Mouse (Mus musculus): ENCODE data around the gene Mylip. TPM values are rescaled to one million over a fixed set of nuclear protein-coding genes. Genes with fewer than 3 reads are reported as not detected.

Gene Mylip
- polyA plus RNA-seq, 2 experiments: 10.9 to 29.6 TPM

DNA sequence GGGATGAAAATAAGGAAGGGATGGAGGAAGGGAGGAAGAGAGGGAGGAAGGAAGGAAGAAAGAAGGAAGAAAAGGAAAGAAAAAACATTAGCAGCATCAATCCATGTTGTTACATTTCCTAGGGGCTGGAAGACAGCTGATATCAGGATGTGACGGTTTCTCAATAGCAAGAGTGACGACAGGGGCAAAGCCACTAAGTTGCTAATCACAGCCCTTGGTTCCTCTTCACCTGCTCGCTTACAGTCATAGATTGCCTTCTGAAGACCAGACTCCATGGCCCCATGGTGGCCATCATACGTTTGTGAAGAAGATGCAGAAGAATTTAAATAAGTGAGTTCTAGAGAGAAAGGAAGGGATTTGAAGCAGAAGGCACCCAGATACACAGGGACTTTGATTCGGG is 38.1 kb upstream of the Mylip start:
- WGBS: 78% methylated on average over 5 of the region's 5 CpGs
- H3K27me3 ChIP-seq (ENCODE audit: control insufficient read depth, insufficient read depth, low read length): no peaks in the 10 kb centered on the region
- no peak for ATAC-seq (ENCODE audit: low FRiP score, low read depth)
- no peak overlapping the region for H3K27ac ChIP-seq (replicated peaks; ENCODE audit: low read depth, low read length)
- no peaks in the 10 kb centered on the region for H3K36me3 ChIP-seq (ENCODE audit: control insufficient read depth, insufficient read depth, low read length)
- DNase-seq (ENCODE audit: low spot score): no peak
- no peak overlapping the region for H3K4me3 ChIP-seq (replicated peaks; ENCODE audit: low read length)
- no peak overlapping the region for H3K4me2 ChIP-seq (replicated peaks; ENCODE audit: low read depth, low read length, severe bottlenecking)
- H3K9me3 ChIP-seq (ENCODE audit: control insufficient read depth, low read length): no peaks in the 10 kb centered on the region
- no peak overlapping the region for H3K9ac ChIP-seq (ENCODE audit: low read depth, low read length, severe bottlenecking)
- no peak for TF ChIP-seq POLR2A (IDR thresholded peaks at IDR 0.05; ENCODE audit: borderline replicate concordance, extremely low read depth, insufficient read depth, insufficient read length)
- H3K4me1 ChIP-seq (ENCODE audit: control insufficient read depth, insufficient read depth, low read length): 0 out of 2 replicates have a peak, but pooled peaks cover 2% of the 10 kb centered on the region

DNA sequence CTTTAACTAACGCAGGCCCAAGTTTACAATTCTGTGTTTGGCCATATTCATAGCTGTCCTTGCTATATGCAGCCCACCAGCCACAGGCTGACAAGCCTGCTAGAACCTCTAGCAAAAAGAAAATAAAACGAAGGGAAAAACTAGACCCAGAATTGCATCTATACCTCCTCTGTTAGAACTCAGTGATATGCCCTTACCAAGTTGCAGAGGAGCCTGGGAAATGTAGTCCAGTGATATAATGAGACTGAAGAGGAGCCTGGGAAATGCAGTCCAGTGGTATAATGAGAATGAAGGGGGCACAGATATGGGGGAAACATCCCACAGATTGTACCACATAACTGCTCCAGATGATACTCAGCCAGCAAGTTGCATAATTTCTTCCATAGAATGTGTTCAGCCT is 34.7 kb upstream of the Mylip start:
- DNase-seq (ENCODE audit: low spot score) (no peak), ATAC-seq (ENCODE audit: low FRiP score, low read depth) (no peak)
- Histone ChIP-seq H3K9me3 (ENCODE audit: control insufficient read depth, low read length) (no peaks in the 10 kb centered on the region), H3K36me3 (ENCODE audit: control insufficient read depth, insufficient read depth, low read length) (no peaks in the 10 kb centered on the region), H3K4me1 (ENCODE audit: control insufficient read depth, insufficient read depth, low read length) (no peaks in the 10 kb centered on the region), H3K27ac (replicated peaks; ENCODE audit: low read depth, low read length) (no peak overlapping the region), H3K4me3 (replicated peaks; ENCODE audit: low read length) (no peak overlapping the region), H3K4me2 (replicated peaks; ENCODE audit: low read depth, low read length, severe bottlenecking) (no peak overlapping the region), H3K9ac (ENCODE audit: low read depth, low read length, severe bottlenecking) (no peak overlapping the region), H3K27me3 (ENCODE audit: control insufficient read depth, insufficient read depth, low read length) (no peaks in the 10 kb centered on the region)
- WGBS: 87% methylated on average over 2 of the region's 2 CpGs
- TF ChIP-seq POLR2A (IDR thresholded peaks at IDR 0.05; ENCODE audit: borderline replicate concordance, extremely low read depth, insufficient read depth, insufficient read length): no peak

DNA sequence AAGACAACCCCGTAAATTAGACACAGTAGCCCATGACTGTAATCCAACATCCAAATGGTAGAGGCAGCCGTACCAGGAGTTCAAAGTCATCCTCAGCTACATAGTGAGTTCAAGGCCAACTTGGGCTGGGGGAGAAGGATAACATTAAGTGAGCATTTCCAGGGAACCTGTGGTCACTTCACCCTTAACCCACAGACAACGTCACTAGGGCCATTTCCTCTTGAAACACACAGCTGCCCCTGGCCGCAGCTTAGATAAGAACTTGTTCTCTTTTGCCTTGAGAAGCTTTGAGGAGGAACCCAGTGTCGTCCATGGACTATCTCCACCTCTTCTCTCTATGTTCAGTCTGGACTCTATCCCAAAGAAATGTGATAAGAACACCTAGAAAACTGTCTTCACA is 31.3 kb upstream of the Mylip start:
- WGBS: 87% methylated on average over 5 of the region's 5 CpGs
- H3K4me1 ChIP-seq (ENCODE audit: control insufficient read depth, insufficient read depth, low read length): no peaks in the 10 kb centered on the region
- H3K27ac ChIP-seq (replicated peaks; ENCODE audit: low read depth, low read length): no peak overlapping the region
- H3K27me3 ChIP-seq (ENCODE audit: control insufficient read depth, insufficient read depth, low read length): no peaks in the 10 kb centered on the region
- H3K9ac ChIP-seq (ENCODE audit: low read depth, low read length, severe bottlenecking): no peak overlapping the region
- DNase-seq (ENCODE audit: low spot score) (no peak), ATAC-seq (ENCODE audit: low FRiP score, low read depth) (no peak)
- no peak for TF ChIP-seq POLR2A (IDR thresholded peaks at IDR 0.05; ENCODE audit: borderline replicate concordance, extremely low read depth, insufficient read depth, insufficient read length)
- no peak overlapping the region for H3K4me2 ChIP-seq (replicated peaks; ENCODE audit: low read depth, low read length, severe bottlenecking)
- no peaks in the 10 kb centered on the region for H3K9me3 ChIP-seq (ENCODE audit: control insufficient read depth, low read length)
- no peak overlapping the region for H3K4me3 ChIP-seq (replicated peaks; ENCODE audit: low read length)
- no peaks in the 10 kb centered on the region for H3K36me3 ChIP-seq (ENCODE audit: control insufficient read depth, insufficient read depth, low read length)

DNA sequence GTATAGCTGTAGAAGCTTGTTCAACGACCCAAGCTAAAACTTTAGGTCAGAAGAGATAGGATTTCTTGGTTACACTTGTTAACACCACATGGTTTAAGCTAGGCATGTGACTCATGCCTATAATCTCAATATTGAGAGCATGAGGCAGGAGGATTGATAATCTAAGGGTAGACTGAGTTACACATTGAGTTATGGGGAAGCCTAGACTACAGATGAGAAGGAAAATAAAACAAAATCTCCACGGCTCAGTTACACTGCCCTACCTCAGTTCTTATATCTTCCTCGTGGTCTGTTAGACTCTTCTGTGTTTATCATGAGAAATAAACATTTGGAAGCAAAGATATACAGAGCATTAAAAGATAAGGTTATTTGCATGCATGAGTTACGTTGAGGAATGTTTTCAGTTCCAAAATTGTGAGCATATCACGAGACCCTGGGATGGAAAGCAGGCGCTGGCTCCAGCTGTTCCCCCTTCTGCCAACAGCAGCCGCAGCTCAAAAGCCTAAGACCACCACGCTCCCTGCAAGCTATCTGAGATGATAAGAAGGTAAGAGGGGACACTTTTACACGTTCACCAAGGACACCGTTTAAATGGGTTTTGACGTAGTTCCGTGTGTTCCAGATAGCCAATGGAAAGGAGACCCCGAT is 30.7 kb upstream of the Mylip start:
- no peaks in the 10 kb centered on the region for H3K27me3 ChIP-seq (ENCODE audit: control insufficient read depth, insufficient read depth, low read length)
- H3K4me2 ChIP-seq (replicated peaks; ENCODE audit: low read depth, low read length, severe bottlenecking): no peak overlapping the region
- ATAC-seq (ENCODE audit: low FRiP score, low read depth) (no peak), DNase-seq (ENCODE audit: low spot score) (no peak)
- TF ChIP-seq POLR2A (IDR thresholded peaks at IDR 0.05; ENCODE audit: borderline replicate concordance, extremely low read depth, insufficient read depth, insufficient read length): no peak
- no peaks in the 10 kb centered on the region for H3K36me3 ChIP-seq (ENCODE audit: control insufficient read depth, insufficient read depth, low read length)
- no peak overlapping the region for H3K9ac ChIP-seq (ENCODE audit: low read depth, low read length, severe bottlenecking)
- H3K9me3 ChIP-seq (ENCODE audit: control insufficient read depth, low read length): no peaks in the 10 kb centered on the region
- no peaks in the 10 kb centered on the region for H3K4me1 ChIP-seq (ENCODE audit: control insufficient read depth, insufficient read depth, low read length)
- no peak overlapping the region for H3K27ac ChIP-seq (replicated peaks; ENCODE audit: low read depth, low read length)
- whole genome bisulfite sequencing: 82% methylated on average over 13 of the region's 13 CpGs
- no peak overlapping the region for H3K4me3 ChIP-seq (replicated peaks; ENCODE audit: low read length)

DNA sequence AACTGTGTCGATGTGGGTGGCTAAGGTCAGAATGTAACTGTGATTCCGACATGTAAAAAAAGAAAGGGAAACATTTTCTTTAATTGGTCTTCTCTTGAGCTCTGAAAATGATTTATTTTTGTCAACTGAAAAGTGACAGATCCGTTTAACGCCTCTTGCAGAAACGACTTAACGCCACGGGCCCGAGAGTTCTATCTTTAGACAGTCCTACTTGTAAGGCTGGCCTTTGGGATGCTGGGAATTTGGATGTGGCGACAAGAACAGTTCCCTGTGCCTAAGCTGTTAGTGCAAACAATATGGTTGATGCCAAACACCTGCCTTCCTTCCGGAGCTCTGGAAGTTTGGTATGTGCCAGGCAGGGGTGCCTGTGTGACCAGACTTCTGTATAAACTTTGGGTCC is 23.8 kb upstream of the Mylip start:
- Histone ChIP-seq H3K4me2 (replicated peaks; ENCODE audit: low read depth, low read length, severe bottlenecking) (no peak overlapping the region), H3K4me3 (replicated peaks; ENCODE audit: low read length) (no peak overlapping the region), H3K9ac (ENCODE audit: low read depth, low read length, severe bottlenecking) (no peak overlapping the region), H3K4me1 (ENCODE audit: control insufficient read depth, insufficient read depth, low read length) (no peaks in the 10 kb centered on the region), H3K36me3 (ENCODE audit: control insufficient read depth, insufficient read depth, low read length) (no peaks in the 10 kb centered on the region), H3K27me3 (ENCODE audit: control insufficient read depth, insufficient read depth, low read length) (no peaks in the 10 kb centered on the region), H3K27ac (replicated peaks; ENCODE audit: low read depth, low read length) (no peak overlapping the region), H3K9me3 (ENCODE audit: control insufficient read depth, low read length) (no peaks in the 10 kb centered on the region)
- no peak for ATAC-seq (ENCODE audit: low FRiP score, low read depth)
- DNase-seq (ENCODE audit: low spot score): no peak
- 80% methylated on average over 10 of the region's 10 CpGs for WGBS
- no peak for TF ChIP-seq POLR2A (IDR thresholded peaks at IDR 0.05; ENCODE audit: borderline replicate concordance, extremely low read depth, insufficient read depth, insufficient read length)

All from limb, embryonic 14.5 days (tissue).